21 mouse cellular contexts compared by ENCODE assay signal in genomic region chr8:72517421-72517988, GRCm38 (mm10). TPM values are rescaled to one million over a fixed set of nuclear protein-coding genes. Genes with fewer than 3 reads are reported as not detected.
DNase-seq lines count a peak whose midpoint lies in the region; ATAC-seq and TF ChIP-seq lines count a peak whose summit lies in the region.
"Had no signal": no experiment of that assay in that cellular context is flagged by ENCODE, and none has a peak within 500 bp of the region (broad histone marks: within the 10 kb centered on the region; RNA-seq: fewer than 3 reads in every experiment).

No protein-coding gene starts in this region.

- no peak overlapping the region for H3K4me3 ChIP-seq in heart, adult 2 months
- H3K4me3 ChIP-seq in liver, embryonic 11.5 days (ENCODE audit: low read depth, low read length): no peak overlapping the region
- H3K4me3 ChIP-seq in heart, embryonic 14.5 days (ENCODE audit: control insufficient read depth in 1 of 2, insufficient read depth in 1 of 2, low read depth in 1 of 2, low read length in 2 of 2): no peak overlapping the region
- no peak overlapping the region for H3K4me3 ChIP-seq in heart, postnatal 0 days (ENCODE audit: low read depth, low read length)
- H3K4me3 ChIP-seq: forebrain, embryonic 13.5 days; left cerebral cortex, adult 2 months had no signal

- H3K4me2 ChIP-seq in liver, embryonic 11.5 days: no peak overlapping the region
- peak overlapping the region; percentile 38 for H3K4me2 ChIP-seq in heart, embryonic 14.5 days (ENCODE audit: low read length)
- no peak overlapping the region for H3K4me2 ChIP-seq in heart, postnatal 0 days (ENCODE audit: low read depth, low read length)
- H3K4me2 ChIP-seq: forebrain, embryonic 13.5 days had no signal

- no peak for TF ChIP-seq CTCF in heart, adult 2 months (IDR thresholded peaks at IDR 0.05)
- TF ChIP-seq CTCF in heart, postnatal 0 days (IDR thresholded peaks at IDR 0.05; ENCODE audit: low read depth): no peak

- H3K27me3 ChIP-seq in heart, adult 2 months (ENCODE audit: control insufficient read depth, insufficient read depth, low read length): no peaks in the 10 kb centered on the region
- H3K27me3 ChIP-seq in liver, embryonic 11.5 days (replicated peaks; ENCODE audit: control insufficient read depth, insufficient read depth, low read length): no peaks in the 10 kb centered on the region
- H3K27me3 ChIP-seq in heart, embryonic 14.5 days (ENCODE audit: control insufficient read depth, insufficient read depth, low read length): no peaks in the 10 kb centered on the region
- no peaks in the 10 kb centered on the region for H3K27me3 ChIP-seq in heart, postnatal 0 days (ENCODE audit: control insufficient read depth, insufficient read depth, low read length)
- H3K27me3 ChIP-seq: forebrain, embryonic 13.5 days had no signal

- peak in 1 of 2 experiments; percentile 37 for DNase-seq in heart, adult 2 months
- DNase-seq in heart, adult 8-10 months (ENCODE audit: low spot score): no peak
- DNase-seq in liver, embryonic 11.5 days (ENCODE audit: low spot score): no peak
- DNase-seq in liver: no peak
- no peak for DNase-seq in heart, postnatal 0 days (ENCODE audit: low spot score)
- DNase-seq in urinary bladder, adult 2 months (ENCODE audit: low spot score): no peak
- DNase-seq: adrenal gland, adult 8-10 months; cerebellum, adult 11-12 months; cerebellum, postnatal 14 days; gastrocnemius, postnatal 14 days; kidney, adult 11 months; liver, postnatal 0 days; thymus, adult 18-20 months; thymus, postnatal 36 days had no signal

- TF ChIP-seq EP300 in heart, adult 2 months (IDR thresholded peaks at IDR 0.05; ENCODE audit: insufficient read depth, low read depth, low read length): no peak
- TF ChIP-seq EP300 in heart, postnatal 0 days (IDR thresholded peaks at IDR 0.05; ENCODE audit: low read depth): no peak

- intact Hi-C loops in heart, adult 2 months (cut with DNase I): no loop called here

- peak overlapping the region; percentile 66 for H3K27ac ChIP-seq in heart, adult 2 months
- H3K27ac ChIP-seq in liver, embryonic 11.5 days (ENCODE audit: low read depth, low read length): peak overlapping the region; percentile 58
- peak overlapping the region; percentile 84 for H3K27ac ChIP-seq in heart, embryonic 14.5 days (replicated peaks in 1 of 2; ENCODE audit: control insufficient read depth in 1 of 2, insufficient read depth in 1 of 2, low read depth in 2 of 2, low read length in 2 of 2)
- H3K27ac ChIP-seq in heart, postnatal 0 days (ENCODE audit: low read depth): peak overlapping the region; percentile 68
- H3K27ac ChIP-seq: forebrain, embryonic 13.5 days; kidney, postnatal 0 days; left cerebral cortex, adult 2 months; macrophage had no signal

- H3K4me1 ChIP-seq in heart, adult 2 months (ENCODE audit: control insufficient read depth, insufficient read depth, low read length): peaks cover 10% of the 10 kb centered on the region
- peaks cover 14% of the 10 kb centered on the region for H3K4me1 ChIP-seq in liver, embryonic 11.5 days (replicated peaks; ENCODE audit: control insufficient read depth, insufficient read depth, low read length)
- peaks cover 20 to 29% of the 10 kb centered on the region in 2 experiments for H3K4me1 ChIP-seq in heart, embryonic 14.5 days (ENCODE audit: control insufficient read depth in 2 of 2, insufficient read depth in 2 of 2, low read length in 2 of 2)
- peaks cover 30% of the 10 kb centered on the region for H3K4me1 ChIP-seq in heart, postnatal 0 days (ENCODE audit: control insufficient read depth, insufficient read depth)
- H3K4me1 ChIP-seq: forebrain, embryonic 13.5 days had no signal

- WGBS in heart, adult 2 months: 44% methylated on average over 7 of the region's 7 CpGs
- WGBS in liver, embryonic 11.5 days: 57% methylated on average over 7 of the region's 7 CpGs
- 34% methylated on average over 7 of the region's 7 CpGs for WGBS in heart, embryonic 14.5 days
- WGBS in heart, postnatal 0 days: 56% methylated on average over 7 of the region's 7 CpGs

- ATAC-seq in liver, embryonic 11.5 days (replicated peaks; ENCODE audit: low FRiP score): peak; percentile 42
- ATAC-seq in heart, embryonic 14.5 days (ENCODE audit: insufficient number of reproducible peaks, insufficient read depth, low FRiP score, low read depth): no peak
- peak; percentile 39; the same call in 1 of the 2 replicates for ATAC-seq in heart, postnatal 0 days (ENCODE audit: insufficient read depth, low read depth)
- ATAC-seq: activated CD4-positive, CD25-positive, alpha-beta regulatory T cell, adult 4 months; forebrain, embryonic 13.5 days; liver, postnatal 0 days; lung, postnatal 0 days had no signal

- TF ChIP-seq POLR2A in heart, adult 2 months (IDR thresholded peaks at IDR 0.05; ENCODE audit: insufficient read depth, low read depth, low read length): no peak

- no peak overlapping the region for H3K9ac ChIP-seq in heart, adult 2 months (ENCODE audit: low read depth, low read length)
- H3K9ac ChIP-seq in liver, embryonic 11.5 days (ENCODE audit: low read depth, low read length): no peak overlapping the region
- H3K9ac ChIP-seq in heart, embryonic 14.5 days (ENCODE audit: low read length): peak overlapping the region; percentile 30; the same call in 1 of the 2 replicates
- H3K9ac ChIP-seq in heart, postnatal 0 days (replicated peaks; ENCODE audit: low read depth, low read length): no peak overlapping the region
- H3K9ac ChIP-seq: forebrain, embryonic 13.5 days; liver, postnatal 0 days had no signal

- no peaks in the 10 kb centered on the region for H3K36me3 ChIP-seq in heart, adult 2 months (ENCODE audit: control insufficient read depth, insufficient read depth, low read length)
- no peaks in the 10 kb centered on the region for H3K36me3 ChIP-seq in liver, embryonic 11.5 days (ENCODE audit: control insufficient read depth, insufficient read depth, low read length)
- no peaks in the 10 kb centered on the region for H3K36me3 ChIP-seq in heart, embryonic 14.5 days (ENCODE audit: control insufficient read depth, insufficient read depth, low read length)
- H3K36me3 ChIP-seq in heart, postnatal 0 days (replicated peaks; ENCODE audit: control insufficient read depth, insufficient read depth, low read length): no peaks in the 10 kb centered on the region

- H3K9me3 ChIP-seq in liver, embryonic 11.5 days (ENCODE audit: control insufficient read depth, low read length): no peaks in the 10 kb centered on the region
- no peaks in the 10 kb centered on the region for H3K9me3 ChIP-seq in heart, embryonic 14.5 days (ENCODE audit: control insufficient read depth, low read length)
- H3K9me3 ChIP-seq in heart, postnatal 0 days (replicated peaks; ENCODE audit: control insufficient read depth, low read length): no peaks in the 10 kb centered on the region
- H3K9me3 ChIP-seq: forebrain, embryonic 13.5 days had no signal

- H3K79me2 ChIP-seq in heart, adult 2 months (replicated peaks; ENCODE audit: control insufficient read depth, insufficient read depth, low read length): peaks cover 1% of the 10 kb centered on the region; the same call in 1 of the 2 replicates

RNA-seq across cellular contexts. Expression of gene Slc35e1, which starts 25.1 kb away (rescaled TPM):
- 10 to 100 TPM; 68.0 to 85.7 TPM for total RNA-seq in heart, adult 2 months (2021)
- polyA plus RNA-seq in heart, adult 2 months (2012; rRNA removed): 83.2 and 110 TPM in 2 replicates
- 10 to 100 TPM; 77.1 to 88.7 (median 82.1) TPM for total RNA-seq in heart, adult 8-10 months (2022)
- 16.8 and 18.1 TPM in 2 replicates for polyA plus RNA-seq in liver, embryonic 11.5 days (2014; fragmentation: Nextera tagmentation; extraction: Ambion mirVana)
- 14.4 and 14.8 TPM in 2 replicates for polyA plus RNA-seq in heart, embryonic 14.5 days (2014; fragmentation: Nextera tagmentation; extraction: Ambion mirVana)
- total RNA-seq in heart, postnatal 0 days (2014; rRNA removed; ENCODE audit: low replicate concordance): 34.2 and 35.7 TPM in 2 replicates
- 6.7 and 7.7 TPM in 2 replicates for polyA plus RNA-seq in heart, postnatal 0 days (2015; fragmentation: Nextera tagmentation; extraction: Ambion mirVana)
- polyA plus RNA-seq in urinary bladder, adult 2 months (2012; rRNA removed): 21.4 and 22.2 TPM in 2 replicates

RNA-seq across cellular contexts. Expression of gene Med26, which starts 30.6 kb away (rescaled TPM):
- 1 to 10 TPM; 9.3 to 9.5 TPM for total RNA-seq in heart, adult 2 months (2021)
- 6.9 and 7.0 TPM in 2 replicates for polyA plus RNA-seq in heart, adult 2 months (2012; rRNA removed)
- total RNA-seq in heart, adult 8-10 months (2022): 1 to 10 TPM; 6.3 to 8.5 (median 7.6) TPM
- polyA plus RNA-seq in liver, embryonic 11.5 days (2014; fragmentation: Nextera tagmentation; extraction: Ambion mirVana): 16.4 and 17.7 TPM in 2 replicates
- polyA plus RNA-seq in heart, embryonic 14.5 days (2014; fragmentation: Nextera tagmentation; extraction: Ambion mirVana): 7.3 and 7.8 TPM in 2 replicates
- 6.0 and 17.0 TPM in 2 replicates for total RNA-seq in heart, postnatal 0 days (2014; rRNA removed; ENCODE audit: low replicate concordance)
- 6.2 and 6.6 TPM in 2 replicates for polyA plus RNA-seq in heart, postnatal 0 days (2015; fragmentation: Nextera tagmentation; extraction: Ambion mirVana)
- polyA plus RNA-seq in urinary bladder, adult 2 months (2012; rRNA removed): 8.9 and 9.8 TPM in 2 replicates

RNA-seq across cellular contexts. Expression of gene Cherp, which starts 42.5 kb away (rescaled TPM):
- total RNA-seq in heart, adult 2 months (2021): 10 to 100 TPM; 38.7 to 40.0 TPM
- 22.3 and 25.4 TPM in 2 replicates for polyA plus RNA-seq in heart, adult 2 months (2012; rRNA removed)
- total RNA-seq in heart, adult 8-10 months (2022): 10 to 100 TPM; 34.7 to 43.9 (median 37.2) TPM
- polyA plus RNA-seq in liver, embryonic 11.5 days (2014; fragmentation: Nextera tagmentation; extraction: Ambion mirVana): 90.1 and 92.8 TPM in 2 replicates
- polyA plus RNA-seq in heart, embryonic 14.5 days (2014; fragmentation: Nextera tagmentation; extraction: Ambion mirVana): 30.9 and 34.7 TPM in 2 replicates
- total RNA-seq in heart, postnatal 0 days (2014; rRNA removed; ENCODE audit: low replicate concordance): 17.0 and 26.4 TPM in 2 replicates
- polyA plus RNA-seq in heart, postnatal 0 days (2015; fragmentation: Nextera tagmentation; extraction: Ambion mirVana): 15.8 and 16.0 TPM in 2 replicates
- polyA plus RNA-seq in urinary bladder, adult 2 months (2012; rRNA removed): 27.4 and 38.5 TPM in 2 replicates

RNA-seq across cellular contexts. Expression of gene Smim7, which starts 53.4 kb away (rescaled TPM):
- 100 to 1,000 TPM; 114 to 142 TPM for total RNA-seq in heart, adult 2 months (2021)
- polyA plus RNA-seq in heart, adult 2 months (2012; rRNA removed): 53.7 and 80.1 TPM in 2 replicates
- 100 to 1,000 TPM; 117 to 141 (median 135) TPM for total RNA-seq in heart, adult 8-10 months (2022)
- 77.9 and 78.0 TPM in 2 replicates for polyA plus RNA-seq in liver, embryonic 11.5 days (2014; fragmentation: Nextera tagmentation; extraction: Ambion mirVana)
- 122 and 126 TPM in 2 replicates for polyA plus RNA-seq in heart, embryonic 14.5 days (2014; fragmentation: Nextera tagmentation; extraction: Ambion mirVana)
- 101 and 108 TPM in 2 replicates for total RNA-seq in heart, postnatal 0 days (2014; rRNA removed; ENCODE audit: low replicate concordance)
- polyA plus RNA-seq in heart, postnatal 0 days (2015; fragmentation: Nextera tagmentation; extraction: Ambion mirVana): 116 and 120 TPM in 2 replicates
- polyA plus RNA-seq in urinary bladder, adult 2 months (2012; rRNA removed): 60.1 and 70.8 TPM in 2 replicates

RNA-seq across cellular contexts. Expression of gene Tmem38a, which starts 54.4 kb away (rescaled TPM):
- 100 to 1,000 TPM; 409 to 486 TPM for total RNA-seq in heart, adult 2 months (2021)
- polyA plus RNA-seq in heart, adult 2 months (2012; rRNA removed): 611 and 917 TPM in 2 replicates
- total RNA-seq in heart, adult 8-10 months (2022): 100 to 1,000 TPM; 501 to 520 (median 513) TPM
- polyA plus RNA-seq in liver, embryonic 11.5 days (2014; fragmentation: Nextera tagmentation; extraction: Ambion mirVana): 4.4 and 4.6 TPM in 2 replicates
- polyA plus RNA-seq in heart, embryonic 14.5 days (2014; fragmentation: Nextera tagmentation; extraction: Ambion mirVana): 97.0 and 98.3 TPM in 2 replicates
- 278 and 325 TPM in 2 replicates for total RNA-seq in heart, postnatal 0 days (2014; rRNA removed; ENCODE audit: low replicate concordance)
- polyA plus RNA-seq in heart, postnatal 0 days (2015; fragmentation: Nextera tagmentation; extraction: Ambion mirVana): 205 and 214 TPM in 2 replicates
- 80.0 and 91.5 TPM in 2 replicates for polyA plus RNA-seq in urinary bladder, adult 2 months (2012; rRNA removed)
